Mouse (Mus musculus): Measurements from ENCODE around the gene Snx15. TPM values are rescaled to one million over a fixed set of nuclear protein-coding genes. Genes with fewer than 3 reads are reported as not detected.
"Not testable (repeated sequence)": the region's sequence is repeated elsewhere in the genome, so short reads cannot be mapped to it uniquely, and the experiment has no call there.

Gene Snx15
- 21.7 and 23.6 TPM in 2 replicates for total RNA-seq (2021)
- long read RNA-seq, experiment 1, transcript Snx15-201 (8 exons, 1,635 nt): major isoform, 27 of 36 reads
- long read RNA-seq, experiment 1, partial matches to known transcripts: 0 of 36 reads
- long read RNA-seq, experiment 1, other reads (novel, unspliced or antisense): 8 of 36 reads
- long read RNA-seq, experiment 2, transcript Snx15-201 (8 exons, 1,635 nt): major isoform, 36 of 42 reads
- long read RNA-seq, experiment 2, partial matches to known transcripts: 2 of 42 reads
- long read RNA-seq, experiment 2, other reads (novel, unspliced or antisense): 4 of 42 reads

DNA sequence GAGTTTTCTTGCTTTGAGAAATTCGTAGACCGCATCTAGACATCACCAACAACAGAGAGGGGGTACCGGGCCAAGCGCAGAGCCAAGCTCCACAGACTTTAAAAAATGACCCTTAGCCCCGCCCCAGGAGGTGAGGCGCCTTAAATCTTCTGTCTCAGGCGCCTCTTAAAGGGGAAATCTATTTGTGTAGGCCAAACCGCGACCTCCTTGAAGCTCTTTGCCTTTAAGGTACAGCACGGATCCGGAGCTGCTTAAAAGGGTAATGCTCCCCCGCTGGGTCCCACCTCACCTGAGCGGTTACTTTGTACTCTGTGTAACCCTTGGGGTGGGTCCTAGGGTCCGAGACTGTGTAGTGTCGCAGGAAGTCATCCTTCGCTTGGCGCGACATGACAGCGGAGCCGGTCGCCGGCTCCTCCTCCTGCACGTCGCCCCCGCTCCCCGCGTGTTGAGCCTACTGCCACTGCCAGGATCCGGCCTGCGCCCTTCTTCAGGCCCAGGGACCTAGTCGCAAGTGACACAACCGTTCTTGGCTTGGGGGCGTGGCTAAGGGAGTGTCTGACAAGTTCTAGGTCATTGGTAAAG lies at the start of gene Snx15:
Gene Snx15, minus strand, starts transcription at position 545 of the 582 bp plus-strand sequence.
- DNase-seq: peak; percentile 97

DNA sequence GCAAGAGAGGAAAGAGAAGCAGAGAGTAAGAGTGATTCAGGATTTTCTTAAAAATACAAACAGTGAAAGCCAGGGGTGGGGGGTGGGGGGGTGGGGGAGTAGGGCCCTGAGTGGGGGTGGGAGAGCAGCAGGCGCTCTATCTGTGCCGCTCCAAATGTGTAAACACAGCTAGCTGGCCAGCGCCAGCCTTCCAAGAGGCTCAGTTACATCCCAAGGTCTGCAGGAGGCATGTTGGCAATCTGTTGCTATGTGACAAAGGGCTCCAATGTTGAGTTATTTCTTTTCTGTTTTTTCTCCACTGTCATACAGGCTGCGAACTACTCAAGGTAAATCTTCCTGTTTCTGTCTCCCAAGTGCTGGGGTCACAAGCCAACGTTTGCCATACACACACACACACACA lies 46.7 kb upstream of the Snx15 start:
- DNase-seq: peak; percentile 68

DNA sequence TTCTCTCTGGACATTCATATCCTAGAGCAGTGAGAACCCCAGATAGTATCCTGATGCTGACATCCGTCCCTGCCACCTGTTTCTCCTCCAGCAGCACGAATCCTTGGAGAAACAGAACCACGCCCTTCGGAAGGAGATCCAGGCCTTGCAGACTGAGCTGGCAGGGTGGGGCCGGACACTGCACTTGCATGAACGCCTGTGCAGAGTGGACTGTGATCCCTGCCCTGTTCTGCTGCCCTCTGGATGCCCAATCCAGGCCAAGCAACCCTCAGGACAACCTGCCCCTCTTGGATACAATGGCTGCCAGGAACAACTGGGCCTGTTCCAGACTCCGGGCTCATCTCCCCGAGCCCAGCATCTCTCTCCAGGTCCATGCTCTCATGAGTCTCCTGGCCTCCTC lies 43.1 kb upstream of the Snx15 start:
- DNase-seq: no peak

DNA sequence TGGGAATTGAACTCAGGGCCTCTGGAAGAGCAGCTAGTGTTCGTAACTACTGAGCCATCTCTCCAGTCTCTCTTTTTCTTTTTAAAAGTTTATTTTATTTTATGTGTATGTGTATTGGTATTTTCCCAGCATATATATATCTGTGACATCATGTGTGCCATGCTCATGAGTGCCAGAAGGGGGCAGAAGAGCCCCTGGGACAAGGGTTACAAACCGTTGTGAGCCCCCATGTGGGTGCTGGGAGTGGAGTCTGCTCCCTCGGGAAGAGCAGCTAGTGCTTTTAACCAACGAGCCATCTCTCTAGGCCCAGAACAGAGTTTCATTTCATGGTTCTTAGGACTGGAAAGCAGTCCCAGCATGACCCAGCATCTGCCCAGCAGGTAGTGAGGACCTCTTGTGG lies 38.6 kb upstream of the Snx15 start:
- no peak for DNase-seq

DNA sequence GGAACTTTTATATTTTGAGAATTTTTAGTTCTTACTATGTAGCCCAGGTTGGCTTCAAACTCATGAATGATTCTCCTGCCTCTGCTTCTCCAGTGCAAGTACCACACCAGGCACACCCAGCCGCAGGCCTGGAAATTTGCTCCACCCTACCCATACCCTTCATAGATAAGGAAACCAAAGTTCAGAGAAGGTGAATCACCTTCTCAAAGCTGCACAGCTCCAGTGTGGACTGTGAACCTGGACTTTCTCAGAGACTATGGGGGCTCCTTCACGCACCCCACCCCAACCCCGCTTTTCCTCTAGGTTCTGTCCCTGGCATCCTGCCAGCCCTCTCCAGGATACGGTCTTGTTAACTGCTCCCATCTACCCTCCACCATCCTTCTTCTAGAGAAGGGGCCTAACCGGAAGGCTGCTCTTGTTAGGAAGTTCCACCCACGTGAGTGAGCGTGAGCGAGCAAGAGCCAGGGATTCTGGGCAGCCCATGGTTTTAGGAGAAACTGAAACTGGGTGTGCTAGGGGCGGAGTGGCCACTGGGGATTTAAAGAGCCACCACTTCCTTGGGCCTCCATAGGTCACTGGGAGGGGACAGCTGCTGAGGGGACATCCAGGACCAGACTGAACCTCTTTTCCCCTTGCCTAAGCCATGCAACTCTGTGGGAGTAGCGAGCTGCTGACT lies 35.9 kb upstream of the Snx15 start:
- peak; percentile 51 for DNase-seq

DNA sequence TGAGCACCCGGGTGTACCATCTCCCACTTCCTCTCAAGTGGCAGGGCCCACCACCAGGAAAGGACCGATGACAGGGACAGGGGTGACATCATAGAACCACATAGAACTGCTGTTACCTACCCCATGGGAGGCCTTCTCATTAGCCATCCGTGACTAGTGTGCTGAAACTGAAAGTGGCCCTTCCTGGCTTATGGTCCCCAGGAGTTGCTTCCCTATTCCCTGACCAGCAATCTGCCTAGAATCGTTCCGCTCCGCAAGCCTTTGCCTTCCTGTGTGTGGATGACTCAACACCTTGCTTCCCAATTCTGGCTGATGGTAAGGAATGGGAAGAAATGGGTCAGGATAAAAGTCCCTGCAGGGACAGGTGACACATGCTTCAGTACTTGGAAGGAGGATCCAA lies 29.1 kb upstream of the Snx15 start:
- no peak for DNase-seq

DNA sequence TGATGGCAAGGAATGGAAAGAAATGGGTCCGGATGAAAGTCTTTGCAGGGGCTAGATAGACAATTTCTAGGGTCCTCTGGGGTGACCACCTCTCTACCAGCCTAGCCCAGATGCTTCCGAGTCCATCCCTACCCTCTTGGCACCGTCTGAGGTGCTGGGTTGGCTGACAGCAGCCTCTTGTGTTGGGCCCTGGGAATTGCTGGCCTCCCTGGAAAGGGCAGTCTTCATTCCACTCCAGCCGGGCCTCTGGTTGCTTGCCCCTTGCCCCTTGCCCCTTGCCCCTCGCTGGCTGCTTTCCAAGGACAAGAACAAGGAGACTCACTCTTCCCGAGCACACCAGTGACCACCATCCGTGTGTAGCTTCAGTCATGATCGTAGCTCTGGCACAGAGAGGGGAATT lies 28.3 kb upstream of the Snx15 start:
- peak; percentile 58 for DNase-seq

DNA sequence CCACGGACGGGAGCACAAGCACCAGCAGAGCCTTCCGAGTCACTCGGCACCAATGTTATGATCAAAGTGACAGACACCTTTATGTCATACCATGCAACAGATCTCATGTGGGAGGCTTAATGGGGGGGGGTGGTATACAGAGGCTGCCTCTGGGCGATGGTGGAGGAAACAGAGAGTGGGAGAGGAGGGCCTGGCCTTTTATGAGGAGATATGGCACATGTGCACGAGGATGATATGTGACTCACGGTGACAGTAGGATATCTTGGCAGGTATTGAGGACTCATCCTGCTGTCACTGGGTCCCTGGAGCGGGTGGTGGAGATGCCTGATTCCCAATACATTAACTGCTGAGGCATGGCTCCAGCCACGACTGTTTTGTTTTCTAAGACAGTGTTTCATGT lies 27.1 kb upstream of the Snx15 start:
- no peak for DNase-seq

DNA sequence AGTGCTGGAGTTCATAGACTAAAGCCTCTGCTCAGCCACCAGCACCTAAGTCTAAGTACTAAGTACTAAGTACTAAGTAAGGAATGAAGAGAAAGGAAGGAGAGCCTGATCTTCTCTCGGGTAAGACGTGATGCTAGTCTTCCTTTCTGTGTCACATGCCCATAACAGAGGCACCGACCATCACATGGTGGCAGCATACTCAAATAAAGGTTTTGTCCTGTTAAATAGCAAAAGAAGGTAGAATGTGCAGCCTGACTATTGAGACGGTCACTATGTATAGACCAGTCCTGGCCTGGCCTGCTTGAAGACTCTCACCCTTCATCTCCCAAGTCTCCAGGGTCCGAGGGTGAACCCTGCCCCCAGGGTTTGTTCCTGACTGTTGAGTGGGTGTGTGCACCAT lies 16.7 kb upstream of the Snx15 start:
- no peak for DNase-seq

DNA sequence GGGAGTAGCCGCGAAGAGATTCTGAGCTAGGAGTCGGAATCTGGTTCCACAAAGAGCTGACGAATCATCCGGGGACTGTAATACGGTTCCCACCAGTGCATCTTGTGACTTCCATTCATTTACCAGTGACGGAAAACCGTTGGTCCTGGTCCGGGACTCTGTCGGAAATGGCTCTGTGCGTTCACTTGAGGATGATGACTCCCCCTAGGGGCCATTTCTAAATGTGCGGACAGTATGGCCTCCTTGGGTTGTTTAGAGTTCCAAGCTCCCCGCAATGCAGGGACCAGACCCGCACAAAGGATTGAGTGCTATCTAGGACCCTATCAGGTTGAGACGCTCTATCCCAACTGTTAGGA lies 13.3 kb upstream of the Snx15 start, which contains the start of gene Arl2:
Gene Arl2, minus strand, starts transcription at position 155 of the 356 bp plus-strand sequence.
- DNase-seq: peak; percentile 87

DNA sequence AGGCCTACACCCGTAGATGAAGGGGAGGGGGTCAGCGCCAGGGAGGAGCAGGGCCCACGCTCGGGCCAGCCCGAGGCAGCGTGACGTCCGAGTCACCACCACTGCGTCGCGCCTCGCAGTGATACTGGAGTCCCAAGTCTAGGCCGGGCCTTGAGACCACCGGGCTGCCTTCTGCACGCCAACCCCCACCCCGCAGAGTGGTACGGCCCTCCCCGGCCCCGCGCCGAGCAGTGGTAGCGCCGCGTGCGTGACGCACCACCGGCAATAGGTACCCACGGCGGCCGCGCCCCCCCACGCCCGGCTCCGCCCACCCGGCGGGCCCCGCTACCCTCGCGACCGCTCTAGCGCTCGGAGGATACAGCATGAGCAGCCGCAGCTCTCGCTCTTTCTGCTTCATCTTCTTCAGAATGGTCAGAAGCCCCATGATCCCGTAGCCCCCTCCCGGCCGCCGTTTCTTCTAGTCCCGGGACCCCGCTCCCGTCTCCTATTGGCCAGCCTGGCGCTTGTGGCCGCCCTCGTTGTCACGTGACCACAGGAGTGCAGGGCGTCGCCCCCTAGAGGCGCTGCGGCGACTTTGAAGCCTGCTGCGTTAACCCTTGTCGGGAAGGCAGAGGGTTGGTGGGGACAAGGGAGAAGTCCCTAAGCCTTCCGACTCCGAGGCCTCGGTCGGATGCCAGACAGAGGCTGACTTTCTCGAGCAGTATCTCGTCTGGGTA lies 12.7 kb upstream of the Snx15 start, which contains the start of gene Batf2:
Gene Batf2, plus strand, starts transcription at position 306 of the 716 bp plus-strand sequence.
- peak; percentile 95 for DNase-seq

DNA sequence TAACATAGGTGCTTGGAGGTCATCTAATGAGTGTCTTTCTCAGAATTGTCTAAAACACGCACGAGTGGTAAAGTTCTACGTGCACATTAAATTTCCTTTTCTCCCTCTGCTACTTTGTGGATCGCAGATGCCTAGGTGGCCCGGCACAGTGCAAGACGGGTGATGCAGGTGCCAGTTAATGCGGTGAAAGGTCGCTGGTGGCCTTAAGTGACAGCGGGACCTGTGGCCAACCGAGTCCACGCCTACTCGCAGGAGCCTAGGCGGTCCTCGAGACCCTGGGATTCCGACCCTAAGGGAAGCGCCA lies 12.2 kb upstream of the Snx15 start:
- DNase-seq: no peak

DNA sequence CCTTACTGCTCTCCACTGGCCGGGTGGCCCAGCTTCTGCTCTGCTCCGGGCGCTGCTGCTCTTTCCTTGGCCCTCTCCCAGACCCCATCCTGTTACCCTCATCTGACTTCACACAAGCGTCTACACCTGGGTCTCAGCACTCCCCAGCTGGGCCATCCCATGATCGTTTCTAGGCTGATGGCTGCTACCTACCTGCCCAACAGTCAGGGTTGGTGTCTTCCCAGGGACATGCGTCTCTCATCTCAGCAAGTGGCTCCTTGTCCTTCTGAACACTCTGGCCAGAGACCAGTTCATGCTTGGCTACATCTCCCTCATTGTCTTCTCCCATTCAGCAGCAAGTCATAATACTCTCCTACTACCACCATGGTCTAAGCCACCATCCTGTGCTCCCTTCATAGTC lies 11.6 kb upstream of the Snx15 start:
- DNase-seq: no peak

DNA sequence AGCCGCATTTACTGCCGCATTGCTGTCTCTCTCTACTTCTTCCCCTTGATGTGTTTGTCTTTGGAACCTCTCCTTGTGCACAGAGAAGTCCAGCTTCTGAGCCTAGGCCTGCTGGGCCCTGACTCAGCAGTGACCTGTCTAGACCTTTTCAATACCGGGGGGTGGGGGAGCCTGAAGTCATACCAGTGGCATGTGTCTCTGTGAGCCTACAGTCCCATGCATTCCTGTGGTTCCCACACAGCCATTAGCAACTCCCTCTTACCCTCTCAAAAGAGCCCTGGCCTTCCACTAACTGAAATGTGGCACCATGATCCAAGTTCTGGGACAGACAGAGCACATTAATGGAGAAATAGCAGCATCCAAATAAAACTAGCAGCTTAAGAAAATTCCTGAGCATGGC lies 8.3 kb upstream of the Snx15 start:
- DNase-seq: no peak

DNA sequence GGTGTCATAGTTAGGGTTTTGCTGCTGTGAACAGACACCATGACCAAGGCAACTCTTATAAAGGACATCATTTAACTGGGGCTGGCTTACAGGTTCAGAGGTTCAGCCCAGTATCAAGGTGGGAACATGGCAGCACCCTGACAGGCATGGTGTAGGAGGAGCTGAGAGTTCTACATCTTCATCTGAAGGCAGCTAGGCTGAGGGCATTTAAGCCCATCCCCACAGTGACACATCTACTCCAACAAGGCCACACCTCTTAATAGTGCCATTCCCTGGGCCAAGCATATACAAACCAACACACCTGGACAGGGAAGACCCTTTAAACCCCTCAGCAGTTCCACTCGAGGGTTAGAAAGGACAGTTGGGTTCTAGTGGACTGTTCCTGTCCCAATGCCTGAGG lies 5.1 kb upstream of the Snx15 start:
- DNase-seq: not testable (repeated sequence)

DNA sequence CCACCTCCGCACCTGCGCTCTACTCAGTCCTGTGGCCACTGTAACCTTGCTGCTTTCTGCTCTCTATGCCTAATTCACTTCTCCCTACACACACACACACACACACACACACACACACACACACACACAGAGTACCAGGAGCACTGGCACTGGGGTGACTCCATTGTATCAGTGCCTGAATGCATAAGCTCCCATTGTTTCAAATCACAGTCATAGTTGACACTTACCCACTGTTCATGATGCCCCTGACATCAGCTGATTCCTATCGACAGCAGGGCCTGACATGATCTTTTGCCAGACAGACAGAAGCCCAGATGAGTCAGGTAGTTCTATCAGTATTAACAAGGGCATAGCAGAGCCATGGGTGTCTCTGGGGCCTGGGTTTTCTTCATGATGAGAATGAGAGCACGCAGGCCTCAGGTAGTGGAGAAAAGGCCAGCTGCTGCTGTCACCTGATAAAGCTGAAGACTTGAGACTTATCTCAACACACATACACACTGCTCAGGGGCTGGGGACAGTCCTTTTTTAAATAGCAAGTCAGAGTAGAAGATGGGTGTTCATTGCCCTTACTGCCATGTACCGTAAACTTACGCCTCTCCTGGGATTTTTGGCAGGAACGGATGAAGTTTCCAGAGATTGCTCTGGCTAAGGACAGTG lies 4.2 kb upstream of the Snx15 start:
- DNase-seq: no peak

DNA sequence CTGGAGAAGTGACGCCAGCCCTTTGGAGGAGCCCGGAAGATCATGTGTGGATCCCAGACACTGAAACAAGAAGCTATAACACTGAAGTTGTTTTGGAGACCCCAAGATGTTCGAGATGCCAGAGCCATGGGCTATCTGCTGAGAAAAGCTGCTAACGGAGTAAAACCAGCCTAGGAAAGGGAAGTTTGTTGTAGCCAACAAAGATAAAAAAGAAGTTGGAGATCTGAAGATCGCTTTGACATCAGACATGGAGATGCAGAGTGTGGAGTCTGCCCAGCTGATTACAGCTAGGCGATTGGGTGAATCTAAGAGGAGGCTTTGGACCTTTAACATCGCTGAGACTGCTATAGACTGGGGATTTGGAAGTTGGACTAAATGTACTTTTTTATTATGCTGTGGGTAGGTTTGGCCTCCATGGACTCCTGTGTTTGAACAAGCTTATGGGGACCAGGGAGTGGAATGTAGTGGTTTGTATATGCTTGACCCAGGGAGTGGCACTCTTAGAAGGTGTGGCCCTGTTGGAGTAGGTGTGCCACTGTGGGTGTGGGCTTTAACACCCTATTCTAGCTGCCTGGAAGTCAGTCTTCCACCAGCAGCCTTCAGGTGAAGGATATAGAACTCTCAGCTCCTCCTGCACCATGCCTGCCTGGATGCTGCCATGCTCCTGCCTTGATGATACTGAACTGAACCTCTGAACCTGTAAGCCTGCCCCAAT lies 2.5 kb upstream of the Snx15 start:
- DNase-seq: not testable (repeated sequence)

DNA sequence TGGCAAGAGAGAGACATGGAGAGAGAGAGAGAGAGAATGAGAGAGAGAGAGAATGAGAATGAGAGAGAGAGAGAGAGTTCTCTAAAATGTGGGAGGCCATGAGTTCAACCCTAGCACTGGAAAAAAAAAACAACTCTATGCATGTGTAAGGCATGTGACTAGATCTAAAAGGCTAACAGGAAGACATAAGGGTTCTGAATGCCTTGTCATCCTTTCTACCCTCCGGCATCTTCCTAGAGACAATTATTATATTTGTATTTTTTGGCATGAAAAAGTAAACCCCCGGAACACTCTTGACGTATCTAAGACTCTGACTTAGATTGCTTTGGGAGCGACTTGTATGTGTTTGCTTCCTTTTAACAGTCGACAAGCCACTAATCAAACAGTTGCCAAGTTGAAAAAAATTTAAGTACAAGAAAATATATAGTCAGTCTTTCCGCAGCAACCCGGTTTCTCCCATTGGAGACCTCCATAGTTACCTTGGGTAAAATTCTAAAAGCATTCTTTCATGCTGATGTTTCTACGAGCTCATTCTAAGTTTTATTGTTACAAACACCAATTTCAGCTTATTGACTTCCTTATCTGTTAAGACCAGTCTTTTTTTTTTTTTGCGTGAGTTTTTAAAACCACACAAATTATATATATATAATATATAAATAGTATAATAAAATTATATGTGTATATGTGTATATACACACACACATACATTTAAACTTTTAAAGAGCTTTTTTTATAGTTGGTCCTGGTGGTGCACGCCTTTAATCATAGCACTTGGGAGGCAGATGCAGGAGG lies 1.1 kb downstream of the Snx15 start:
- DNase-seq: no peak

DNA sequence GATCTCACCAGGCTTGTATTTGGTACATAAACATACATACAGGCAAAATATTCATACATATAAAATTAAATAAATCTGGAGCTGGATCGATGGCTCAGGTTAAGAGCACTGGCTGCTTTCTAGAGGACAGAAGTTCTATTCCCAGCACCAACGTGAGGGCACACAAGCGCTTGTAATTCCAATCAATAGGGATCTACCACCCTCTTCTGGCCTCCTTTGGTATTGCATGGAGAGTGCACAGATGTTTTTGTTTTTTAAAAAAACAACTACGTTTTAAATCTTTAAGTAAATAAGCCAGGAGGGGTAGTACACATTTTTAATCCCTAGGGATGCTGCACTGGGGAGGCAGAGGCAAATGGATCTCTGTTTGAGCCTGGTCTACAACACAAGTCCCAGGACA lies 1.8 kb downstream of the Snx15 start:
- peak; percentile 64 for DNase-seq

DNA sequence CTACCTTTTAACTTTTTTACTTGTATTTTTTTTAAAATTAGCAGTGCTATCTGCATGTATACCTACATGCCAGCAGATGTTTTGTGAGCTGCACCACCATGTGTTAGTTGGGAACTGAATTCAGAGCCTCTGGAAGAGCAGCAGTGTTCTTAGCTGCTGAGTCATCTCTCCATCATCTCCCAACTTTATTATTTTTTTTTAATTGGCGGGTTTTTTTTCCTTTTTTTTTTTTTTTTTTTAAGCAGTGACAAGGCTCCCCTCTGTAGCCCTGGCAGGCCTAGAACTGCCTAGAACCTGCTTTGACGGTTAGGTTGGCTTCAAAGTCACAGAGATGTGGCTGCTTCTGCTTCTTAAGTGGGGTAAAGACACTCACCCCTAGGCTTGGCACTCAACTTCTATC lies 3.2 kb downstream of the Snx15 start:
- DNase-seq: no peak

DNA sequence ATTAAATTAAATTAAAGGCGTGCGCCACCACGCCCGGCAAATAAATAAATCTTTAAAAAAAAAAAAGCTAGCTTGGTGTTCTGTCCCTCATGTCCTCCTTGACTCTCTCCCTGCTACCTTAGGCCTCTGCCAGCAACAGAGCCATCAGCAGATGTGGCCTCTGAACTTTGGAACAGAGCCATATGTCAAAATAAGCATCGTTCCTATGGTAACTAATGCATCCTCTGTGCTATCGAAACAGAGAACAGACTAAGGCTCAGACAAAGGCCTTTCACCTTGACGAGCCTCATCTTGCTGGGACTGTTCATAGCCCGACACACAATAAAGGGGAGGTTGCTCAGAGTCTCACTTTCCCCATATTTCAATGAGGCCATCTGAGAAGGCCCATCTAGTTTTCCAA lies 4.8 kb downstream of the Snx15 start:
- no peak for DNase-seq

Data from adrenal gland, postnatal 14 days (tissue).